In the genomic region with DNA sequence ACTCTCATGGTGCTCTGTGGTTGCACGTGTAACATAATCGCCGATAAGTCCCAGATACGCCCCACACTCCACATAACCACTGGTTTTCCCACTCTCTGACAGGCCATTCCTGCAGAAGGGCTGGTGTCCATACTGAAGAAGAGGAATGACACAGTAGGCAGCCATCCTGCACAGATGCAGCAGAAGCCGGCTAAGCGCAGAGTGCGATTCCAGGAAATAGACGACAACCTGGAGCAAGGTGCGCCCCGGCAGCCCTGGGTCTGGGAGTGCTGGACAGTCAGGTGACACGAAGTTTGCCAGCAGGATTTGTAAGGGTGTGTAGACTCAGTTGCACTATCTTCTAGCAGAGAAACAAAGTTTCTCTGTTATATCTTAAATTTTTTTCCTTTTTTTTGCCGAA, we compare ENCODE assay signal across 17 mouse cellular contexts.
"Had no signal": no experiment of that assay in that cellular context is flagged by ENCODE, and none has a peak within 500 bp of the region (broad histone marks: within the 10 kb centered on the region; RNA-seq: fewer than 3 reads in every experiment).

No protein-coding gene starts in this region.

- DNase-seq: liver, postnatal 0 days; lung, adult 2 months; lung, postnatal 14 days; lung, postnatal 36 days; right cerebral cortex, postnatal 14 days; thymus, adult 2 months; thymus, postnatal 25 days; thymus, postnatal 4 days had no signal

- H3K4me3 ChIP-seq: liver, embryonic 15.5 days; lung, embryonic 15.5 days; megakaryocyte, embryonic 14.5 days; midbrain, embryonic 13.5 days; midbrain, embryonic 15.5 days; neural tube, embryonic 12.5 days; stomach, embryonic 15.5 days had no signal

- H3K9me3 ChIP-seq: liver, embryonic 15.5 days; lung, embryonic 15.5 days; megakaryocyte, embryonic 14.5 days; midbrain, embryonic 13.5 days; midbrain, embryonic 15.5 days; neural tube, embryonic 12.5 days; stomach, embryonic 15.5 days had no signal

- H3K27me3 ChIP-seq: liver, embryonic 15.5 days; lung, embryonic 15.5 days; megakaryocyte, embryonic 14.5 days; midbrain, embryonic 13.5 days; midbrain, embryonic 15.5 days; neural tube, embryonic 12.5 days; stomach, embryonic 15.5 days had no signal

- H3K4me1 ChIP-seq: lung, embryonic 15.5 days; midbrain, embryonic 13.5 days; midbrain, embryonic 15.5 days; neural tube, embryonic 12.5 days; stomach, embryonic 15.5 days had no signal

- H3K27ac ChIP-seq: liver, embryonic 15.5 days; lung, embryonic 15.5 days; macrophage; midbrain, embryonic 13.5 days; midbrain, embryonic 15.5 days; neural tube, embryonic 12.5 days; stomach, embryonic 15.5 days; stomach, postnatal 0 days had no signal
